Mouse (Mus musculus): ENCODE measurements around the gene Cbx2. TPM values are rescaled to one million over a fixed set of nuclear protein-coding genes. Genes with fewer than 3 reads are reported as not detected.

Cbx2 gene
- total RNA-seq, 2 experiments from 2014 or later = 3.2 to 3.4 TPM

GRCm38 (mm10) chr11:118997182-118997581 lies 25.6 kb upstream of the Cbx2 start:
- H3K4me3 ChIP-seq = no peak overlapping the region
- intact Hi-C loops (cut with DNase I) = no loop called here
- TF ChIP-seq CTCF (IDR thresholded peaks at IDR 0.05) = no peak
- H3K27ac ChIP-seq = no peak overlapping the region
- no peak for DNase-seq (ENCODE audit: extremely low spot score in 1 of 2, low spot score in 2 of 2)

- peak; percentile 83 to 90 for DNase-seq (ENCODE audit: extremely low spot score in 1 of 2, low spot score in 2 of 2)
- H3K27ac ChIP-seq = peak overlapping the region; percentile 61; the same call in 1 of the 2 replicates
- peak; percentile 97 for TF ChIP-seq CTCF (IDR thresholded peaks at IDR 0.05)
- intact Hi-C loops (cut with DNase I) = loop anchor here (2.0 kb wide), 2 partner anchors 24 to 192 kb away; partner anchors contain the start of gene Cbx2
- peak overlapping the region; percentile 31 for H3K4me3 ChIP-seq
Measured at GRCm38 (mm10) chr11:118998540-118999265, 24.1 kb upstream of the Cbx2 start.

GRCm38 (mm10) chr11:118999361-118999804 lies 23.4 kb upstream of the Cbx2 start:
- H3K27ac ChIP-seq = no peak overlapping the region
- intact Hi-C loops (cut with DNase I) = loop anchor here (2.0 kb wide), 2 partner anchors 23 to 191 kb away; partner anchors contain the start of gene Cbx2
- peak overlapping the region; percentile 31 for H3K4me3 ChIP-seq
- DNase-seq (ENCODE audit: extremely low spot score in 1 of 2, low spot score in 2 of 2) = peak; percentile 40 to 45
- TF ChIP-seq CTCF (IDR thresholded peaks at IDR 0.05) = no peak

- no peak overlapping the region for H3K4me3 ChIP-seq
- H3K27ac ChIP-seq = no peak overlapping the region
- intact Hi-C loops (cut with DNase I) = no loop called here
- no peak; the same call in 1 of the 2 replicates for TF ChIP-seq CTCF (IDR thresholded peaks at IDR 0.05)
- no peak for DNase-seq (ENCODE audit: extremely low spot score in 1 of 2, low spot score in 2 of 2)
Measured at GRCm38 (mm10) chr11:119000877-119001276, 21.9 kb upstream of the Cbx2 start.

- TF ChIP-seq CTCF (IDR thresholded peaks at IDR 0.05) = no peak
- DNase-seq (ENCODE audit: extremely low spot score in 1 of 2, low spot score in 2 of 2) = no peak
- intact Hi-C loops (cut with DNase I) = no loop called here
Measured at GRCm38 (mm10) chr11:119001493-119002128, 21.2 kb upstream of the Cbx2 start.

GRCm38 (mm10) chr11:119005547-119006275 lies 17.1 kb upstream of the Cbx2 start:
- no peak for TF ChIP-seq CTCF (IDR thresholded peaks at IDR 0.05)
- H3K4me3 ChIP-seq = no peak overlapping the region
- no peak overlapping the region for H3K27ac ChIP-seq
- intact Hi-C loops (cut with DNase I) = no loop called here
- no peak for DNase-seq (ENCODE audit: extremely low spot score in 1 of 2, low spot score in 2 of 2)

More at GRCm38 (mm10) chr11:119001493-119002128, 21.2 kb upstream of the Cbx2 start:
- Histone ChIP-seq H3K4me3 (no peak overlapping the region), H3K27ac (no peak overlapping the region)

- H3K4me3 ChIP-seq = no peak overlapping the region
- DNase-seq (ENCODE audit: extremely low spot score in 1 of 2, low spot score in 2 of 2) = no peak
- peak; percentile 18 for TF ChIP-seq CTCF (IDR thresholded peaks at IDR 0.05)
- intact Hi-C loops (cut with DNase I) = no loop called here
- H3K27ac ChIP-seq = no peak overlapping the region
Measured at GRCm38 (mm10) chr11:119006462-119006861, 16.3 kb upstream of the Cbx2 start.

- no peak for DNase-seq (ENCODE audit: extremely low spot score in 1 of 2, low spot score in 2 of 2)
- TF ChIP-seq CTCF (IDR thresholded peaks at IDR 0.05) = no peak
- H3K4me3 ChIP-seq = 0 out of 2 replicates have a peak overlapping the region, but pooled peaks have one; percentile 3
- no peak overlapping the region for H3K27ac ChIP-seq
- intact Hi-C loops (cut with DNase I) = no loop called here
Measured at GRCm38 (mm10) chr11:119007461-119008456, 15.0 kb upstream of the Cbx2 start.

- intact Hi-C loops (cut with DNase I) = no loop called here
- Histone ChIP-seq H3K27ac (no peak overlapping the region), H3K4me3 (no peak overlapping the region)
- no peak for TF ChIP-seq CTCF (IDR thresholded peaks at IDR 0.05)
- DNase-seq (ENCODE audit: extremely low spot score in 1 of 2, low spot score in 2 of 2) = no peak
Measured at GRCm38 (mm10) chr11:119014455-119014854, 8.3 kb upstream of the Cbx2 start.

GRCm38 (mm10) chr11:119017506-119017905 lies 5.3 kb upstream of the Cbx2 start:
- intact Hi-C loops (cut with DNase I) = no loop called here
- no peak for DNase-seq (ENCODE audit: extremely low spot score in 1 of 2, low spot score in 2 of 2)
- H3K4me3 ChIP-seq = no peak overlapping the region
- no peak for TF ChIP-seq CTCF (IDR thresholded peaks at IDR 0.05)
- no peak overlapping the region for H3K27ac ChIP-seq

GRCm38 (mm10) chr11:119021180-119021579 lies 1.6 kb upstream of the Cbx2 start:
- no peak for DNase-seq (ENCODE audit: extremely low spot score in 1 of 2, low spot score in 2 of 2)
- Histone ChIP-seq H3K4me3 (no peak overlapping the region), H3K27ac (no peak overlapping the region)
- intact Hi-C loops (cut with DNase I) = no loop called here
- no peak for TF ChIP-seq CTCF (IDR thresholded peaks at IDR 0.05)

All from left cerebral cortex, adult 2 months (tissue).